Mouse (Mus musculus): Measurements from ENCODE around the gene Morc4.

GRCm38 (mm10) chrX:139781563-139781962 lies 89.9 kb downstream of the Morc4 start:
- TF ChIP-seq CTCF (IDR thresholded peaks at IDR 0.05; ENCODE audit: low read depth) (no peak), EP300 (IDR thresholded peaks at IDR 0.05; ENCODE audit: low read depth) (no peak)

Measured in liver, postnatal 0 days (tissue).